Mouse (Mus musculus): ENCODE data around the gene Gm4969. TPM values are rescaled to one million over a fixed set of nuclear protein-coding genes. Genes with fewer than 3 reads are reported as not detected.

Gene Gm4969
- total and polyA plus RNA-seq, 3 experiments: not detected

DNA sequence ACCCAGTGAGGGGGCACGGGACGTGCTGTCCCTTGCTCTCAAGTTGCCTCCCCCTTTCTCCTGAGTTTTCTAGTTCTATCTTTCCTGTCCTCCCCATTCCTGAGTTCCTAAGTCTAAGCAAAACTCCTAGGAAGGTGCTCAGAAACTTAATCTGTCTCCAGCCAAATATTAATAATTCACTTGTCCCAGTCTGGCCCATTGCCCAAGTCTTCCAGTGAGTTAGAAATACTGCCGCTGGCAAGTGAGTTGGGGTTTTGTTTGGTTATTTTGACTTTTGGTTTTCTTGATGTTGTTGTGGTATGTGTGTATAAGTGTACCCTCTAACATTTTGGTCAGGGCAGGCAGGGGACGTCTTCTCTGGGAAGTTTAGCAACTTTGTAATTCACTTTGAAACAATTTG is 3.5 kb upstream of the Gm4969 start:
- Histone ChIP-seq H3K4me1 (ENCODE audit: control insufficient read depth, insufficient read depth, low read length) (peaks cover 4% of the 10 kb centered on the region), H3K27ac (no peak overlapping the region), H3K27me3 (ENCODE audit: control insufficient read depth, insufficient read depth, low read length) (no peaks in the 10 kb centered on the region), H3K79me2 (replicated peaks; ENCODE audit: control insufficient read depth, insufficient read depth, low read length) (peaks cover 5% of the 10 kb centered on the region), H3K36me3 (ENCODE audit: control insufficient read depth, insufficient read depth, low read length) (no peaks in the 10 kb centered on the region; the same call in 1 of the 2 replicates), H3K4me3 (no peak overlapping the region), H3K9ac (ENCODE audit: low read depth, low read length) (no peak overlapping the region)
- intact Hi-C loops (cut with DNase I): loop anchor here (2.0 kb wide), 1 partner anchor 97 kb away; the partner anchor contains the start of gene Sympk
- no peak for DNase-seq
- TF ChIP-seq EP300 (IDR thresholded peaks at IDR 0.05; ENCODE audit: insufficient read depth, low read depth, low read length) (no peak), POLR2A (IDR thresholded peaks at IDR 0.05; ENCODE audit: insufficient read depth, low read depth, low read length) (no peak), CTCF (IDR thresholded peaks at IDR 0.05) (no peak)
- 77% methylated on average over 4 of the region's 4 CpGs for WGBS

DNA sequence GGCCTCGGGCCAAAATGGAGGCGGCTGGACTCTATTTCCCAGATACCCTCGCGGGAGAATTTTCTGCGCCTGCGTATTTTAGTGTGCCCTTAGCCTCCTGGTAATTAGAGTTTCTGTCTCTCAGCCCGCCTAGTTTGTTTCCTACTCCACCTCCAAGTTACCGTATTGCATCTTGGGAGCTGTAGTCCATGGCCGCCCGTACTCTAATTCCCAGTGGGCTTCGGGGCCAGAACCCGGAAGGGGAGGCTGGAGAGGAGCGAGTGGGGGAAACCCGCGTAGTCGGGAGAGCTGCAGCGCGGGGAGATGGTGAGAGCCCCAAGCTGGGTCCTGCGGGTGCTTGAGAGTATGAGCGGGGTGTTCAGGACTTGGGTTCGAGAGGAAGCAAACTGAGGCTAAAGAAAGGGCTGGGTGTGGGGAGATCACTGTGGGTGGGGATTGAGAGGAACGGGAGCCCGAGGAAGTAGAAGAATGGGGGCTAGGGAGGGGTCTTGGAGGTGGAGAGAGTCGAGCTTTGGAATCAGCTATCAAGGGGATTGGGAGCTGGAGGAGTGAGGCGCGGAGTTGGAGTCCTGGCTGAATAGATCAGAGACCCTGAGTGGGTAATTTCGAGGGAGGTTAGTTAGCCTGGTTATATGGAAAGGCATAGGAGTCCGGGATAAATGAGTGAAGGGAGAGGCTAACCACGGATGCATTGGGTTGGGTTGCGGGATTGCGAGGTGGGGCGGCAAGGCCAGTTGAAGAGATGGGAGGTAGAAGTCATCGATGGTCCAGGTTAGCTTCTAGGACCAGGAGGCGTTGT is 1.7 kb upstream of the Gm4969 start, which contains the start of gene Fbxo46:
Gene Fbxo46 (plus strand): TSS at position 229 of the 799 bp plus-strand sequence.
- Histone ChIP-seq H3K27ac (peak within 1 kb of the TSS; percentile 84), H3K9ac (ENCODE audit: low read depth, low read length) (peak within 1 kb of the TSS; percentile 58), H3K79me2 (replicated peaks; ENCODE audit: control insufficient read depth, insufficient read depth, low read length) (peaks cover 5% of the 10 kb centered on the region), H3K36me3 (ENCODE audit: control insufficient read depth, insufficient read depth, low read length) (no peaks in the 10 kb centered on the region; the same call in 1 of the 2 replicates), H3K4me1 (ENCODE audit: control insufficient read depth, insufficient read depth, low read length) (peaks cover 4% of the 10 kb centered on the region), H3K27me3 (ENCODE audit: control insufficient read depth, insufficient read depth, low read length) (no peaks in the 10 kb centered on the region), H3K4me3 (peak within 1 kb of the TSS; percentile 86)
- intact Hi-C loops (cut with DNase I): loop anchor here (1.0 to 2.0 kb wide), 2 partner anchors 10 to 95 kb away; partner anchors contain the start of gene Sympk
- peak; percentile 92 to 95 for DNase-seq
- TF ChIP-seq CTCF (IDR thresholded peaks at IDR 0.05) (no peak), POLR2A (IDR thresholded peaks at IDR 0.05; ENCODE audit: insufficient read depth, low read depth, low read length) (peak; percentile 94), EP300 (IDR thresholded peaks at IDR 0.05; ENCODE audit: insufficient read depth, low read depth, low read length) (0 out of 2 replicates have a peak, but pooled peaks have one; percentile 39)
- 2% methylated on average over 34 of the region's 34 CpGs for WGBS

DNA sequence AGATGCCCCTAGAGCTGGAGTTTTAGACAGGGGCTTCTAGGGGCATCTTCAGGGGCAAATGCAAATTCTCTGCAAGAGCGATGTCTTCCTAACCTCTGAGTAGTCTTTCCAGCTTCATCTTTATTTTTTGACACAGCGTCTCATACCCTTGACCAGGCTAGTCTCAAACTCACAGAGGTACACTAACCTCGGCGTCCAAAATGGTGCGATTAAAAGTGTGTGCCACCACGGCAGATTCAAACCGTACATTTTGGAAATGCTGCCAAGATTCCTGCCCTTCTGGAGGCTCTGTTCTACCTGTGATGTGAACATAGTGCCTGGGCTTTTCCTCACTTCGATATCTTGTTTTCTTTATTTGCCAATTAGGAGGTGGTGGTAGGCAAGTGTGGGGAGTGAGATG is 915 bp upstream of the Gm4969 start:
- Histone ChIP-seq H3K9ac (ENCODE audit: low read depth, low read length) (no peak overlapping the region), H3K79me2 (replicated peaks; ENCODE audit: control insufficient read depth, insufficient read depth, low read length) (peaks cover 5% of the 10 kb centered on the region), H3K27me3 (ENCODE audit: control insufficient read depth, insufficient read depth, low read length) (no peaks in the 10 kb centered on the region), H3K36me3 (ENCODE audit: control insufficient read depth, insufficient read depth, low read length) (no peaks in the 10 kb centered on the region; the same call in 1 of the 2 replicates), H3K27ac (no peak overlapping the region), H3K4me1 (ENCODE audit: control insufficient read depth, insufficient read depth, low read length) (peaks cover 4% of the 10 kb centered on the region), H3K4me3 (no peak overlapping the region)
- WGBS: 91% methylated on average over 8 of the region's 8 CpGs
- TF ChIP-seq POLR2A (IDR thresholded peaks at IDR 0.05; ENCODE audit: insufficient read depth, low read depth, low read length) (no peak), CTCF (IDR thresholded peaks at IDR 0.05) (no peak), EP300 (IDR thresholded peaks at IDR 0.05; ENCODE audit: insufficient read depth, low read depth, low read length) (no peak)
- DNase-seq: peak in 1 of 2 experiments; percentile 14
- intact Hi-C loops (cut with DNase I): no loop called here

DNA sequence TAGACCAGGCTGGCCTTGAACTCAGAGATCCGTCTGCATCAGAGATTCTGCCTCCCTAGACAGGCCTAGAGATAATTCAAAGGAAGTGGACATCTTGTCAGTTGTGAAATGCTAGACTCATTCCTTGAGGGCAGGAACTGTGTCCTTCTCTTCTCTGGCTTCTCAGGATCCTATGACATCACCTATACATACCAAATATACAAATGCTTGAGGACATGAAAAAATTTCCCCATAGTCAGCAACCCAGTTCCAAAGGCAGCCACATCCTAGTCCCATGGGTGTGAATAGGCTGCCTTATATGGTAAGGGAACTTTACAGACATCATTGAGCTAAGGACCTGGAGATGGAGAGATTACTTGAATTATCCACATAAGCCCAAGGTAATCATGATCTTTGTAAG is 8.6 kb downstream of the Gm4969 start:
- no peak overlapping the region for H3K27ac ChIP-seq
- H3K36me3 ChIP-seq (ENCODE audit: control insufficient read depth, insufficient read depth, low read length): no peaks in the 10 kb centered on the region
- H3K79me2 ChIP-seq (replicated peaks; ENCODE audit: control insufficient read depth, insufficient read depth, low read length): no peaks in the 10 kb centered on the region
- WGBS: 94% methylated on average over 1 of the region's 1 CpGs
- H3K9ac ChIP-seq (ENCODE audit: low read depth, low read length): no peak overlapping the region
- intact Hi-C loops (cut with DNase I): no loop called here
- H3K27me3 ChIP-seq (ENCODE audit: control insufficient read depth, insufficient read depth, low read length): no peaks in the 10 kb centered on the region
- H3K4me1 ChIP-seq (ENCODE audit: control insufficient read depth, insufficient read depth, low read length): no peaks in the 10 kb centered on the region
- DNase-seq: no peak
- no peak overlapping the region for H3K4me3 ChIP-seq
- TF ChIP-seq POLR2A (IDR thresholded peaks at IDR 0.05; ENCODE audit: insufficient read depth, low read depth, low read length) (no peak), CTCF (IDR thresholded peaks at IDR 0.05) (no peak), EP300 (IDR thresholded peaks at IDR 0.05; ENCODE audit: insufficient read depth, low read depth, low read length) (no peak)

DNA sequence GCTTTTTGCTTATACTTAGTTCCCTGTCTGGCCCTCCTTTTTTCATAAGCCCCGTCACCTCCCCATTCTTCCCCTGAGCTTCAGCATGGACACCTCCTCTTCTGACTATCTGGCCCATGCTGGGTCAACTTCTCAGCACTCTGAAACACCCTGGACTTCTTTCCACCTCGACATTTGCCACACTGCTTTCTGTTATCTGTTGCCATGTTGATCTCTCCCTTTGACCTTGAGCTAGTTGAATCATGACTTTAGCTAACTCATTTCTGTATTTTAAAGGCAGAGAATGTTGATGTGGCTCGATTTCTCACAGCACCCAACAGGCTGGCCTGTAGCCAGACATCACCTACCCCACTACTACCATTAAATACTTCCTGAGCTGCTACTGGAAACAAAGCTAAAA is 10.7 kb downstream of the Gm4969 start:
- DNase-seq: no peak
- Histone ChIP-seq H3K79me2 (replicated peaks; ENCODE audit: control insufficient read depth, insufficient read depth, low read length) (no peaks in the 10 kb centered on the region), H3K9ac (ENCODE audit: low read depth, low read length) (no peak overlapping the region), H3K27ac (no peak overlapping the region), H3K4me1 (ENCODE audit: control insufficient read depth, insufficient read depth, low read length) (no peaks in the 10 kb centered on the region), H3K27me3 (ENCODE audit: control insufficient read depth, insufficient read depth, low read length) (no peaks in the 10 kb centered on the region), H3K4me3 (no peak overlapping the region), H3K36me3 (ENCODE audit: control insufficient read depth, insufficient read depth, low read length) (no peaks in the 10 kb centered on the region)
- WGBS: 28% methylated on average over 3 of the region's 3 CpGs
- intact Hi-C loops (cut with DNase I): no loop called here
- no peak for TF ChIP-seq POLR2A (IDR thresholded peaks at IDR 0.05; ENCODE audit: insufficient read depth, low read depth, low read length)
- no peak for TF ChIP-seq CTCF (IDR thresholded peaks at IDR 0.05)
- no peak for TF ChIP-seq EP300 (IDR thresholded peaks at IDR 0.05; ENCODE audit: insufficient read depth, low read depth, low read length)

- Histone ChIP-seq H3K27ac (no peak overlapping the region), H3K36me3 (ENCODE audit: control insufficient read depth, insufficient read depth, low read length) (no peaks in the 10 kb centered on the region), H3K9ac (ENCODE audit: low read depth, low read length) (no peak overlapping the region), H3K27me3 (ENCODE audit: control insufficient read depth, insufficient read depth, low read length) (no peaks in the 10 kb centered on the region), H3K4me1 (ENCODE audit: control insufficient read depth, insufficient read depth, low read length) (peaks cover 1% of the 10 kb centered on the region; the same call in 1 of the 2 replicates), H3K79me2 (replicated peaks; ENCODE audit: control insufficient read depth, insufficient read depth, low read length) (no peaks in the 10 kb centered on the region), H3K4me3 (no peak overlapping the region)
- DNase-seq: no peak
- intact Hi-C loops (cut with DNase I): no loop called here
- 78% methylated on average over 2 of the region's 2 CpGs for whole genome bisulfite sequencing
- TF ChIP-seq EP300 (IDR thresholded peaks at IDR 0.05; ENCODE audit: insufficient read depth, low read depth, low read length) (no peak), POLR2A (IDR thresholded peaks at IDR 0.05; ENCODE audit: insufficient read depth, low read depth, low read length) (no peak), CTCF (IDR thresholded peaks at IDR 0.05) (no peak)
Measured at GRCm38 (mm10) chr7:19104486-19104885, 13.7 kb downstream of the Gm4969 start.
